Mouse (Mus musculus): ENCODE results near the gene Fyn.
A peak's percentile ranks its signal among the peaks of the same experiment; 100 is the strongest.

Gene Fyn

GRCm38 (mm10) chr10:39535347-39535746 is 166.7 kb downstream of the Fyn start:
- DNase-seq (ENCODE audit: low read depth, low spot score) = no peak

- DNase-seq (ENCODE audit: low read depth, low spot score) = peak; percentile 78
Observed at GRCm38 (mm10) chr10:39536258-39536657, 167.6 kb downstream of the Fyn start.

- no peak for DNase-seq (ENCODE audit: low read depth, low spot score)
Observed at GRCm38 (mm10) chr10:39540012-39540647, 171.5 kb downstream of the Fyn start.

GRCm38 (mm10) chr10:39540995-39541394 is 172.3 kb downstream of the Fyn start:
- peak; percentile 86 for DNase-seq (ENCODE audit: low read depth, low spot score)

GRCm38 (mm10) chr10:39541451-39541874 is 172.8 kb downstream of the Fyn start:
- DNase-seq (ENCODE audit: low read depth, low spot score) = peak; percentile 69

GRCm38 (mm10) chr10:39541951-39542521 is 173.4 kb downstream of the Fyn start:
- DNase-seq (ENCODE audit: low read depth, low spot score) = peak; percentile 84

GRCm38 (mm10) chr10:39542535-39543257 is 174.0 kb downstream of the Fyn start:
- DNase-seq (ENCODE audit: low read depth, low spot score) = peak; percentile 66

- DNase-seq (ENCODE audit: low read depth, low spot score) = no peak
Observed at GRCm38 (mm10) chr10:39543258-39543770, 174.7 kb downstream of the Fyn start.

- no peak for DNase-seq (ENCODE audit: low read depth, low spot score)
Observed at GRCm38 (mm10) chr10:39547369-39548074, 178.9 kb downstream of the Fyn start.

GRCm38 (mm10) chr10:39550791-39551190 is 182.1 kb downstream of the Fyn start:
- no peak for DNase-seq (ENCODE audit: low read depth, low spot score)

- no peak for DNase-seq (ENCODE audit: low read depth, low spot score)
Observed at GRCm38 (mm10) chr10:39551637-39552185, 183.1 kb downstream of the Fyn start.

- DNase-seq (ENCODE audit: low read depth, low spot score) = peak; percentile 82
Observed at GRCm38 (mm10) chr10:39552351-39552814, 183.7 kb downstream of the Fyn start.

GRCm38 (mm10) chr10:39552903-39553302 is 184.2 kb downstream of the Fyn start:
- no peak for DNase-seq (ENCODE audit: low read depth, low spot score)

- no peak for DNase-seq (ENCODE audit: low read depth, low spot score)
Observed at GRCm38 (mm10) chr10:39555289-39555715, 186.6 kb downstream of the Fyn start.

GRCm38 (mm10) chr10:39555740-39556139 is 187.1 kb downstream of the Fyn start:
- no peak for DNase-seq (ENCODE audit: low read depth, low spot score)

- no peak for DNase-seq (ENCODE audit: low read depth, low spot score)
Observed at GRCm38 (mm10) chr10:39557360-39557759, 188.7 kb downstream of the Fyn start.

- peak; percentile 41 for DNase-seq (ENCODE audit: low read depth, low spot score)
Observed at GRCm38 (mm10) chr10:39557851-39558250, 189.2 kb downstream of the Fyn start.

GRCm38 (mm10) chr10:39558492-39559005 is 189.9 kb downstream of the Fyn start:
- no peak for DNase-seq (ENCODE audit: low read depth, low spot score)

GRCm38 (mm10) chr10:39559321-39559720 is 190.7 kb downstream of the Fyn start:
- DNase-seq (ENCODE audit: low read depth, low spot score) = no peak

- no peak for DNase-seq (ENCODE audit: low read depth, low spot score)
Observed at GRCm38 (mm10) chr10:39562383-39562782, 193.7 kb downstream of the Fyn start.

- no peak for DNase-seq (ENCODE audit: low read depth, low spot score)
Observed at GRCm38 (mm10) chr10:39563552-39564223, 195.0 kb downstream of the Fyn start.
